In genomic region chr11:70043665-70044064, GRCm38 (mm10) we compare ENCODE assay signal across 16 mouse cellular contexts. TPM values are rescaled to one million over a fixed set of nuclear protein-coding genes. Genes with fewer than 3 reads are reported as not detected.
DNase-seq lines count a peak whose midpoint lies in the region; ATAC-seq lines count a peak whose summit lies in the region.
"Had no signal": no experiment of that assay in that cellular context is flagged by ENCODE, and none has a peak within 500 bp of the region (broad histone marks: within the 10 kb centered on the region; RNA-seq: fewer than 3 reads in every experiment).

No protein-coding gene starts in this region.

- H3K4me1 ChIP-seq in forebrain, embryonic 10.5 days = peaks cover 22% of the 10 kb centered on the region
- no peaks in the 10 kb centered on the region for H3K4me1 ChIP-seq in forebrain, embryonic 11.5 days (replicated peaks; ENCODE audit: control insufficient read depth, insufficient read depth, low read length)
- peaks cover 9% of the 10 kb centered on the region; the same call in 1 of the 2 replicates for H3K4me1 ChIP-seq in hindbrain, embryonic 12.5 days
- H3K4me1 ChIP-seq in hindbrain, embryonic 16.5 days (ENCODE audit: control insufficient read depth, insufficient read depth, low read depth, low read length) = no peaks in the 10 kb centered on the region
- peaks cover 21% of the 10 kb centered on the region for H3K4me1 ChIP-seq in embryonic facial prominence, embryonic 10.5 days
- H3K4me1 ChIP-seq: heart, embryonic 12.5 days; intestine, embryonic 15.5 days had no signal

- peaks cover 69% of the 10 kb centered on the region for H3K36me3 ChIP-seq in forebrain, embryonic 10.5 days (replicated peaks)
- peaks cover 5% of the 10 kb centered on the region; the same call in 1 of the 2 replicates for H3K36me3 ChIP-seq in forebrain, embryonic 11.5 days (ENCODE audit: control insufficient read depth, insufficient read depth, low read length)
- H3K36me3 ChIP-seq in hindbrain, embryonic 12.5 days = peaks cover 66% of the 10 kb centered on the region
- H3K36me3 ChIP-seq in hindbrain, embryonic 16.5 days (ENCODE audit: control insufficient read depth, insufficient read depth, low read length) = peaks cover 34% of the 10 kb centered on the region
- peaks cover 70% of the 10 kb centered on the region for H3K36me3 ChIP-seq in embryonic facial prominence, embryonic 10.5 days (replicated peaks)
- H3K36me3 ChIP-seq: intestine, embryonic 15.5 days had no signal

- DNase-seq in forebrain, embryonic 10.5 days (ENCODE audit: extremely low spot score, low spot score) = no peak
- DNase-seq in forebrain, embryonic 11.5 days (ENCODE audit: low spot score) = no peak
- peak; percentile 42 for DNase-seq in ES-CJ7 (ENCODE audit: low read depth, low spot score)
- no peak for DNase-seq in embryonic facial prominence, embryonic 10.5 days (ENCODE audit: low spot score)
- no peak for DNase-seq in spleen, postnatal 14 days (ENCODE audit: low spot score in 2 of 2)
- DNase-seq: adrenal gland, adult 8-10 months; adrenal gland, postnatal 36 days; gastrocnemius, adult 2 months; gastrocnemius, postnatal 25 days had no signal

- H3K27me3 ChIP-seq in forebrain, embryonic 10.5 days (ENCODE audit: poor library complexity, severe bottlenecking) = no peaks in the 10 kb centered on the region
- no peaks in the 10 kb centered on the region for H3K27me3 ChIP-seq in forebrain, embryonic 11.5 days (ENCODE audit: control insufficient read depth, insufficient read depth, low read length)
- H3K27me3 ChIP-seq in hindbrain, embryonic 12.5 days = no peaks in the 10 kb centered on the region
- no peaks in the 10 kb centered on the region for H3K27me3 ChIP-seq in hindbrain, embryonic 16.5 days (replicated peaks; ENCODE audit: control insufficient read depth, insufficient read depth, low read length)
- H3K27me3 ChIP-seq in embryonic facial prominence, embryonic 10.5 days (replicated peaks; ENCODE audit: low read depth, poor library complexity, severe bottlenecking) = no peaks in the 10 kb centered on the region
- H3K27me3 ChIP-seq: embryonic facial prominence, embryonic 13.5 days; heart, embryonic 12.5 days; intestine, embryonic 15.5 days; Patski had no signal

- no peak overlapping the region for H3K4me2 ChIP-seq in forebrain, embryonic 11.5 days (ENCODE audit: low read depth, low read length, severe bottlenecking)
- no peak overlapping the region for H3K4me2 ChIP-seq in hindbrain, embryonic 12.5 days (replicated peaks)
- no peak overlapping the region for H3K4me2 ChIP-seq in hindbrain, embryonic 16.5 days (ENCODE audit: low read length)
- H3K4me2 ChIP-seq: embryonic facial prominence, embryonic 13.5 days; heart, embryonic 12.5 days; intestine, embryonic 15.5 days had no signal

- no peak for ATAC-seq in forebrain, embryonic 11.5 days (replicated peaks; ENCODE audit: low FRiP score)
- no peak for ATAC-seq in hindbrain, embryonic 12.5 days (ENCODE audit: low FRiP score)
- ATAC-seq in hindbrain, embryonic 16.5 days = no peak
- ATAC-seq: intestine, embryonic 15.5 days; Patski had no signal

- H3K4me3 ChIP-seq in forebrain, embryonic 10.5 days = no peak overlapping the region; the same call in 1 of the 2 replicates
- H3K4me3 ChIP-seq in forebrain, embryonic 11.5 days (ENCODE audit: low read depth, low read length) = no peak overlapping the region
- H3K4me3 ChIP-seq in hindbrain, embryonic 12.5 days = no peak overlapping the region
- no peak overlapping the region for H3K4me3 ChIP-seq in hindbrain, embryonic 16.5 days (ENCODE audit: low read length)
- H3K4me3 ChIP-seq in embryonic facial prominence, embryonic 10.5 days = no peak overlapping the region; the same call in 1 of the 2 replicates
- H3K4me3 ChIP-seq: embryonic facial prominence, embryonic 13.5 days; gastrocnemius, adult 2 months; heart, embryonic 12.5 days; intestine, embryonic 15.5 days had no signal

- H3K27ac ChIP-seq in forebrain, embryonic 10.5 days = peak overlapping the region; percentile 25; the same call in 1 of the 2 replicates
- H3K27ac ChIP-seq in forebrain, embryonic 11.5 days (ENCODE audit: low read depth, low read length) = no peak overlapping the region
- peak overlapping the region; percentile 23; the same call in 1 of the 2 replicates for H3K27ac ChIP-seq in hindbrain, embryonic 12.5 days
- H3K27ac ChIP-seq in hindbrain, embryonic 16.5 days (ENCODE audit: low read depth, low read length) = no peak overlapping the region
- H3K27ac ChIP-seq in embryonic facial prominence, embryonic 10.5 days (replicated peaks) = 0 out of 2 replicates have a peak overlapping the region, but pooled peaks have one; percentile 27
- H3K27ac ChIP-seq: embryonic facial prominence, embryonic 13.5 days; gastrocnemius, adult 2 months; intestine, embryonic 15.5 days had no signal

- no peak overlapping the region for H3K9ac ChIP-seq in forebrain, embryonic 11.5 days (ENCODE audit: low read length)
- H3K9ac ChIP-seq in hindbrain, embryonic 12.5 days = no peak overlapping the region
- H3K9ac ChIP-seq in hindbrain, embryonic 16.5 days (ENCODE audit: low read depth, low read length) = no peak overlapping the region
- H3K9ac ChIP-seq: embryonic facial prominence, embryonic 13.5 days; heart, embryonic 12.5 days; intestine, embryonic 15.5 days had no signal

- 90% methylated on average over 7 of the region's 7 CpGs for WGBS in forebrain, embryonic 10.5 days
- WGBS in forebrain, embryonic 11.5 days = 87% methylated on average over 7 of the region's 7 CpGs
- WGBS in hindbrain, embryonic 12.5 days = 80% methylated on average over 7 of the region's 7 CpGs
- 77% methylated on average over 7 of the region's 7 CpGs for WGBS in hindbrain, embryonic 16.5 days
- WGBS in embryonic facial prominence, embryonic 10.5 days = 82% methylated on average over 7 of the region's 7 CpGs

- H3K9me3 ChIP-seq in forebrain, embryonic 10.5 days = no peaks in the 10 kb centered on the region
- H3K9me3 ChIP-seq in forebrain, embryonic 11.5 days (ENCODE audit: control insufficient read depth, low read length) = no peaks in the 10 kb centered on the region
- no peaks in the 10 kb centered on the region for H3K9me3 ChIP-seq in hindbrain, embryonic 12.5 days (replicated peaks)
- no peaks in the 10 kb centered on the region for H3K9me3 ChIP-seq in hindbrain, embryonic 16.5 days (ENCODE audit: control insufficient read depth, low read length)
- H3K9me3 ChIP-seq in embryonic facial prominence, embryonic 10.5 days = no peaks in the 10 kb centered on the region
- H3K9me3 ChIP-seq: embryonic facial prominence, embryonic 13.5 days; heart, embryonic 12.5 days; intestine, embryonic 15.5 days had no signal

RNA-seq across cellular contexts. Expression of gene Asgr1, which starts 10.2 kb away (rescaled TPM):
- 0.71 and 1.2 TPM in 2 replicates for polyA plus RNA-seq in forebrain, embryonic 10.5 days (2016; fragmentation: Nextera tagmentation; extraction: Ambion mirVana)
- 0.88 and 0.99 TPM in 2 replicates for polyA plus RNA-seq in forebrain, embryonic 11.5 days (2014; fragmentation: Nextera tagmentation; extraction: Ambion mirVana)
- polyA plus RNA-seq in hindbrain, embryonic 12.5 days (2016; fragmentation: Nextera tagmentation; extraction: Ambion mirVana) = 0.56 and 0.89 TPM in 2 replicates
- polyA plus RNA-seq in hindbrain, embryonic 16.5 days (2015; fragmentation: Nextera tagmentation; extraction: Ambion mirVana) = 3.9 and 4.4 TPM in 2 replicates
- polyA plus RNA-seq in embryonic facial prominence, embryonic 10.5 days (2016; fragmentation: Nextera tagmentation; extraction: Ambion mirVana) = 0.55 and 0.70 TPM in 2 replicates
- polyA plus RNA-seq: heart, embryonic 16.5 days; Patski had no signal

RNA-seq across cellular contexts. Expression of gene Dlg4, which starts 26.9 kb away (rescaled TPM):
- polyA plus RNA-seq in forebrain, embryonic 10.5 days (2016; fragmentation: Nextera tagmentation; extraction: Ambion mirVana) = 13.8 and 15.5 TPM in 2 replicates
- 18.2 and 21.5 TPM in 2 replicates for polyA plus RNA-seq in forebrain, embryonic 11.5 days (2014; fragmentation: Nextera tagmentation; extraction: Ambion mirVana)
- polyA plus RNA-seq in hindbrain, embryonic 12.5 days (2016; fragmentation: Nextera tagmentation; extraction: Ambion mirVana) = 23.0 and 28.5 TPM in 2 replicates
- polyA plus RNA-seq in hindbrain, embryonic 16.5 days (2015; fragmentation: Nextera tagmentation; extraction: Ambion mirVana) = 23.1 and 23.4 TPM in 2 replicates
- polyA plus RNA-seq in embryonic facial prominence, embryonic 10.5 days (2016; fragmentation: Nextera tagmentation; extraction: Ambion mirVana) = 12.6 and 13.2 TPM in 2 replicates

RNA-seq across cellular contexts. Expression of gene Acadvl, which starts 28.5 kb away (rescaled TPM):
- 41.0 and 44.1 TPM in 2 replicates for polyA plus RNA-seq in forebrain, embryonic 10.5 days (2016; fragmentation: Nextera tagmentation; extraction: Ambion mirVana)
- 44.0 and 47.6 TPM in 2 replicates for polyA plus RNA-seq in forebrain, embryonic 11.5 days (2014; fragmentation: Nextera tagmentation; extraction: Ambion mirVana)
- polyA plus RNA-seq in hindbrain, embryonic 12.5 days (2016; fragmentation: Nextera tagmentation; extraction: Ambion mirVana) = 59.8 and 61.9 TPM in 2 replicates
- 66.6 and 69.1 TPM in 2 replicates for polyA plus RNA-seq in hindbrain, embryonic 16.5 days (2015; fragmentation: Nextera tagmentation; extraction: Ambion mirVana)
- 42.2 and 46.3 TPM in 2 replicates for polyA plus RNA-seq in embryonic facial prominence, embryonic 10.5 days (2016; fragmentation: Nextera tagmentation; extraction: Ambion mirVana)

RNA-seq across cellular contexts. Expression of gene Dvl2, which starts 43.3 kb away (rescaled TPM):
- polyA plus RNA-seq in forebrain, embryonic 10.5 days (2016; fragmentation: Nextera tagmentation; extraction: Ambion mirVana) = 44.3 and 51.6 TPM in 2 replicates
- 43.9 and 47.6 TPM in 2 replicates for polyA plus RNA-seq in forebrain, embryonic 11.5 days (2014; fragmentation: Nextera tagmentation; extraction: Ambion mirVana)
- 45.9 and 46.4 TPM in 2 replicates for polyA plus RNA-seq in hindbrain, embryonic 12.5 days (2016; fragmentation: Nextera tagmentation; extraction: Ambion mirVana)
- 21.0 and 25.4 TPM in 2 replicates for polyA plus RNA-seq in hindbrain, embryonic 16.5 days (2015; fragmentation: Nextera tagmentation; extraction: Ambion mirVana)
- 59.0 and 59.8 TPM in 2 replicates for polyA plus RNA-seq in embryonic facial prominence, embryonic 10.5 days (2016; fragmentation: Nextera tagmentation; extraction: Ambion mirVana)

RNA-seq across cellular contexts. Expression of gene Phf23, which starts 48.1 kb away (rescaled TPM):
- 94.5 and 96.2 TPM in 2 replicates for polyA plus RNA-seq in forebrain, embryonic 10.5 days (2016; fragmentation: Nextera tagmentation; extraction: Ambion mirVana)
- 61.4 and 63.0 TPM in 2 replicates for polyA plus RNA-seq in forebrain, embryonic 11.5 days (2014; fragmentation: Nextera tagmentation; extraction: Ambion mirVana)
- 87.8 and 96.2 TPM in 2 replicates for polyA plus RNA-seq in hindbrain, embryonic 12.5 days (2016; fragmentation: Nextera tagmentation; extraction: Ambion mirVana)
- 54.2 and 55.4 TPM in 2 replicates for polyA plus RNA-seq in hindbrain, embryonic 16.5 days (2015; fragmentation: Nextera tagmentation; extraction: Ambion mirVana)
- 96.5 and 98.3 TPM in 2 replicates for polyA plus RNA-seq in embryonic facial prominence, embryonic 10.5 days (2016; fragmentation: Nextera tagmentation; extraction: Ambion mirVana)

Comparison
In these comparisons a context has a peak if more than half of its experiments do, and no peak if none do; other contexts are left out.
1. H3K27ac ChIP-seq: peak in forebrain, embryonic 10.5 days (single experiment), hindbrain, embryonic 12.5 days (single experiment) and embryonic facial prominence, embryonic 10.5 days (single experiment); none in forebrain, embryonic 11.5 days (single experiment) and hindbrain, embryonic 16.5 days (single experiment).